Comparison of ENCODE assay signal across 9 mouse cellular contexts in the genomic region with DNA sequence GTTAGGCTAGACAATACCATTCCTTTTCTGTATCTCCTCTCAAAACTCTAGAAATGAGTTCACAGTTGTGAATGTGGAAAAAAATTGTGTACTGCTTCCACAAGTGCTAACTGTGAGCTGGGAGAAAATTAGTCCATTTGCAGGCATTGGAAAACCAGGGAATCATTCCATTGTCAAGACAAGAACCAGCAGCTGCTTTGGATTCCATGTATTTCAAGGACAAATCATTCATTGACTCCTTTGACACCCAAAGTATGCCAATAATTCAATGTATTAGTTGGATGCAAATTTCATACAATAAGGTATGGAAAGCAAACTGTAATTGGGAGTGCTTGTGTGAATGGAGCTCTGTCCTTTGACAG.
DNase-seq lines count a peak whose midpoint lies in the region; ATAC-seq and TF ChIP-seq lines count a peak whose summit lies in the region.
"Had no signal": no experiment of that assay in that cellular context is flagged by ENCODE, and none has a peak within 500 bp of the region (broad histone marks: within the 10 kb centered on the region; RNA-seq: fewer than 3 reads in every experiment).

No protein-coding gene starts in this region.

- 0 out of 2 replicates have a peak overlapping the region, but pooled peaks have one; percentile 47 for H3K27ac ChIP-seq in kidney, embryonic 15.5 days
- H3K27ac ChIP-seq in forebrain, embryonic 10.5 days = peak overlapping the region; percentile 84
- H3K27ac ChIP-seq in hindbrain, embryonic 13.5 days = peak overlapping the region; percentile 92
- peak overlapping the region; percentile 84 for H3K27ac ChIP-seq in midbrain, postnatal 0 days (ENCODE audit: low read depth, low read length)
- H3K27ac ChIP-seq: liver, embryonic 13.5 days had no signal

- no peak for ATAC-seq in kidney, embryonic 15.5 days (replicated peaks; ENCODE audit: low FRiP score)
- no peak; the same call in 1 of the 2 replicates for ATAC-seq in hindbrain, embryonic 13.5 days (ENCODE audit: low FRiP score)
- no peak for ATAC-seq in midbrain, postnatal 0 days (ENCODE audit: low FRiP score)

- no peaks in the 10 kb centered on the region for H3K36me3 ChIP-seq in kidney, embryonic 15.5 days
- H3K36me3 ChIP-seq in forebrain, embryonic 10.5 days (replicated peaks) = 0 out of 2 replicates have a peak, but pooled peaks cover 4% of the 10 kb centered on the region
- H3K36me3 ChIP-seq in hindbrain, embryonic 13.5 days = no peaks in the 10 kb centered on the region
- H3K36me3 ChIP-seq in midbrain, postnatal 0 days (ENCODE audit: insufficient read depth, low read length) = no peaks in the 10 kb centered on the region
- H3K36me3 ChIP-seq: liver, embryonic 13.5 days had no signal

- H3K4me2 ChIP-seq in kidney, embryonic 15.5 days = peak overlapping the region; percentile 59
- peak overlapping the region; percentile 46 for H3K4me2 ChIP-seq in hindbrain, embryonic 13.5 days
- H3K4me2 ChIP-seq in midbrain, postnatal 0 days (ENCODE audit: low read depth, low read length, poor library complexity, severe bottlenecking) = peak overlapping the region; percentile 49

- H3K4me3 ChIP-seq in kidney, embryonic 15.5 days (replicated peaks) = no peak overlapping the region
- H3K4me3 ChIP-seq in forebrain, embryonic 10.5 days = peak overlapping the region; percentile 38; the same call in 1 of the 2 replicates
- peak overlapping the region; percentile 35 for H3K4me3 ChIP-seq in hindbrain, embryonic 13.5 days
- H3K4me3 ChIP-seq in midbrain, postnatal 0 days (ENCODE audit: low read depth, low read length) = peak overlapping the region; percentile 35; the same call in 1 of the 2 replicates
- H3K4me3 ChIP-seq: liver, embryonic 13.5 days had no signal

- no peaks in the 10 kb centered on the region for H3K9me3 ChIP-seq in kidney, embryonic 15.5 days (replicated peaks)
- H3K9me3 ChIP-seq in forebrain, embryonic 10.5 days = no peaks in the 10 kb centered on the region
- H3K9me3 ChIP-seq in hindbrain, embryonic 13.5 days = no peaks in the 10 kb centered on the region
- no peaks in the 10 kb centered on the region for H3K9me3 ChIP-seq in midbrain, postnatal 0 days (ENCODE audit: low read length)
- H3K9me3 ChIP-seq: liver, embryonic 13.5 days had no signal

- H3K4me1 ChIP-seq in kidney, embryonic 15.5 days = peaks cover 5% of the 10 kb centered on the region; the same call in 1 of the 2 replicates
- H3K4me1 ChIP-seq in forebrain, embryonic 10.5 days = peaks cover 40% of the 10 kb centered on the region
- H3K4me1 ChIP-seq in hindbrain, embryonic 13.5 days (replicated peaks) = peaks cover 10% of the 10 kb centered on the region
- no peaks in the 10 kb centered on the region for H3K4me1 ChIP-seq in midbrain, postnatal 0 days (ENCODE audit: insufficient read depth, low read length)
- H3K4me1 ChIP-seq: liver, embryonic 13.5 days had no signal

- H3K9ac ChIP-seq in kidney, embryonic 15.5 days = no peak overlapping the region
- peak overlapping the region; percentile 65 for H3K9ac ChIP-seq in hindbrain, embryonic 13.5 days
- peak overlapping the region; percentile 40; the same call in 1 of the 2 replicates for H3K9ac ChIP-seq in midbrain, postnatal 0 days (replicated peaks; ENCODE audit: low read length, poor library complexity, severe bottlenecking)
- H3K9ac ChIP-seq: liver, embryonic 13.5 days had no signal

- no peak for DNase-seq in kidney, postnatal 14 days
- DNase-seq in forebrain, embryonic 10.5 days (ENCODE audit: extremely low spot score, low spot score) = no peak
- no peak for DNase-seq in midbrain, postnatal 0 days (ENCODE audit: low spot score)
- no peak for DNase-seq in kidney, adult 11 months
- no peak for DNase-seq in urinary bladder, adult 18-20 months (ENCODE audit: low spot score in 2 of 2)
- DNase-seq: liver, embryonic 13.5 days; thymus, postnatal 4 days had no signal

- no peak for TF ChIP-seq CTCF in midbrain, postnatal 0 days (IDR thresholded peaks at IDR 0.05)

- H3K27me3 ChIP-seq in kidney, embryonic 15.5 days = no peaks in the 10 kb centered on the region
- H3K27me3 ChIP-seq in forebrain, embryonic 10.5 days (ENCODE audit: poor library complexity, severe bottlenecking) = no peaks in the 10 kb centered on the region
- H3K27me3 ChIP-seq in hindbrain, embryonic 13.5 days = no peaks in the 10 kb centered on the region
- no peaks in the 10 kb centered on the region for H3K27me3 ChIP-seq in midbrain, postnatal 0 days (ENCODE audit: insufficient read depth, low read length)
- H3K27me3 ChIP-seq: liver, embryonic 13.5 days had no signal
